Mouse (Mus musculus) effector memory CD4-positive, alpha-beta T cell, adult 5 months (primary cell): ENCODE data around the gene Snph. TPM values are rescaled to one million over a fixed set of nuclear protein-coding genes. Genes with fewer than 3 reads are reported as not detected.

ENCODE experiments used
- polyA plus RNA-seq: library from polyadenylated mRNA; unstranded; fragments of 100-300 nt; shearing (Covaris generic); gene quantifications from one replicate; pipeline ENCODE4 v1.2.1, GENCODE M21; 2017

Gene Snph
- 0.61 TPM for polyA plus RNA-seq

GRCm38 (mm10) chr2:151632159-151632814, at the start of gene Snph:
Gene Snph (minus strand): TSS chr2:151632593.

GRCm38 (mm10) chr2:151668433-151668832, 36.0 kb upstream of the Snph start, which contains the start of gene Rad21l:
Gene Rad21l (minus strand): TSS chr2:151668533.

DNA sequence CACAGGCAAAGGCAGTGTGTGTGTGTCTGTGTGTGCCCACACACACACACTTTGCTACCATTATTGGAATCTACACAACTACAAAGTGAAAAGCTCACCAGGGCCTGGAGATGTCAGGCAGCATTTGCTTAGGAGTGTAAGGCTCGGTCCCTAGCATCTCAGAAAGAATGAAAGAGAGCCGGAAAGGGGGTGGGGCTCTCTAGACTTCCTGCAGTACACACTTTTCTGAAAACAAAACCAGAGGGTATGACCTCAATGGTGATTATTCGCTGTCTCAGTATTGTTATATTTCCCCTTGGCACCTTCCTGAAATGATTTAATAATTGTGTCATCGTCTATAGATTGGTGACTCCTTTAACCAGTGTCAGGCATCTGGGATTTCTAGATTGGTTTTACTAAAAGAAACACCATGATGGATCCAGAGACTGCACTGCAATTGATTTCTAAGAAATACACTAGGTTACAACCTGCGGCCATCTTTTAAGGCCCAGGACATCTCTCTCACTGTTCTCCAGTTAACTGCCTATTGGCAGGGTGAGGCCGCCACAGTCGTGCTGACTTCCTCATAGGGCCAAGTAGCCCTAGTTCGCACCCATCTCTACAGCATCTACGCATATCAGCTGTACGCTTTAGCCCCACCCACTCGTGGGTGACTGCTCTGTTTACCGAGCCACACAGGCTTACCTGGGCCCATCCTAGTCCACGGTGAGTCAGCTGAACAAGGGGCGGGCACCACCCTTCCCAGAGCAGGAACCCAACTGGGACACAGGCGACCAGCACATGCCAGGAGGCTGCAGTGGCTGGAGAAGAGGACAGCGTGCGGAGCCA, 60.3 kb downstream of the Snph start, which contains the start of gene Sdcbp2:
Gene Sdcbp2 (plus strand): TSS at position 750 of the 828 bp plus-strand sequence.

GRCm38 (mm10) chr2:151542323-151543062, 89.9 kb downstream of the Snph start, which contains the start of gene Fkbp1a:
Gene Fkbp1a (plus strand): TSS chr2:151542483.

Other genes with a start within 250 kb of the Snph start
- not detected for gene 4921509C19Rik, start 156.4 kb downstream of the Snph start, polyA plus RNA-seq
- gene Nsfl1c, start 138.4 kb downstream of the Snph start, polyA plus RNA-seq: 111 TPM
- 293 TPM for gene Fkbp1a, start 90.1 kb downstream of the Snph start, polyA plus RNA-seq
- gene Sdcbp2, start 60.0 kb downstream of the Snph start, polyA plus RNA-seq: 87.5 TPM
- not detected for gene Rad21l, start 35.9 kb upstream of the Snph start, polyA plus RNA-seq
- gene Tmem74b, start 69.4 kb upstream of the Snph start, polyA plus RNA-seq: not detected
- gene Psmf1, start 111.6 kb upstream of the Snph start, polyA plus RNA-seq: 50.7 TPM
- gene Rspo4, start 210.3 kb upstream of the Snph start, polyA plus RNA-seq: not detected